Mouse (Mus musculus): Measurements from ENCODE around the gene Pa2g4. TPM values are rescaled to one million over a fixed set of nuclear protein-coding genes. Genes with fewer than 3 reads are reported as not detected.

Gene Pa2g4
- total RNA-seq, 4 experiments from 2014 or later, result 67.4 to 77.6 (median 70.5) TPM

Small RNA genes lying within 50 kb of the gene (microRNA-seq; reads per million reads assigned to microRNA genes)
- 0 reads per million in 2 experiments for gene Gm47275
- 0 to 0.18 reads per million in 2 experiments for gene Mir6916
- 0 reads per million in 2 experiments for gene Mir6917

Other genes with a start within 250 kb of the Pa2g4 start
- 100 to 1,000 TPM; 172 to 202 (median 177) TPM for gene Cnpy2, start 243.5 kb downstream of the Pa2g4 start, total RNA-seq (2022)
- 100 to 1,000 TPM; 197 to 297 (median 255) TPM for gene Cs, start 228.3 kb downstream of the Pa2g4 start, total RNA-seq (2022)
- 100 to 1,000 TPM in 2 of 4 experiments, 10 to 100 TPM in 2; 72.2 to 114 (median 86.6) TPM for gene Coq10a, start 197.0 kb downstream of the Pa2g4 start, total RNA-seq (2022)
- 10 to 100 TPM; 53.7 to 90.5 (median 68.1) TPM for gene Ankrd52, start 188.9 kb downstream of the Pa2g4 start, total RNA-seq (2022)
- under 1 TPM in 2 of 4 experiments, not detected in 2; 0.24 to 0.40 TPM for gene Slc39a5, start 164.8 kb downstream of the Pa2g4 start, total RNA-seq (2022)
- 10 to 100 TPM; 76.6 to 93.8 (median 86.8) TPM for gene Nabp2, start 154.5 kb downstream of the Pa2g4 start, total RNA-seq (2022)
- gene Rnf41, start 154.3 kb downstream of the Pa2g4 start, total RNA-seq (2022), result 10 to 100 TPM; 39.1 to 55.4 (median 50.8) TPM
- 100 to 1,000 TPM; 103 to 155 (median 127) TPM for gene Smarcc2, start 106.7 kb downstream of the Pa2g4 start, total RNA-seq (2022)
- gene Myl6, start 71.8 kb downstream of the Pa2g4 start, total RNA-seq (2022), result 100 to 1,000 TPM; 760 to 841 (median 820) TPM
- gene Myl6b, start 67.3 kb downstream of the Pa2g4 start, total RNA-seq (2022), result 10 to 100 TPM in 2 of 4 experiments, 1 to 10 TPM in 2; 4.8 to 11.6 (median 7.9) TPM
- gene Esyt1, start 40.1 kb downstream of the Pa2g4 start, total RNA-seq (2022), result 10 to 100 TPM; 22.8 to 44.9 (median 33.2) TPM
- 10 to 100 TPM; 12.9 to 15.0 (median 13.6) TPM for gene Zc3h10, start 18.2 kb downstream of the Pa2g4 start, total RNA-seq (2022)
- gene Rpl41, start 16.7 kb downstream of the Pa2g4 start, total RNA-seq (2022), result 1,000 to 10,000 TPM; 2,263 to 2,673 (median 2,524) TPM
- 1 to 10 TPM; 2.5 to 5.8 (median 4.6) TPM for gene Erbb3, start 23.7 kb upstream of the Pa2g4 start, total RNA-seq (2022)
- gene Rps26, start 60.8 kb upstream of the Pa2g4 start, total RNA-seq (2022), result 100 to 1,000 TPM; 401 to 777 (median 537) TPM
- 10 to 100 TPM in 1 of 4 experiments, 1 to 10 TPM in 3; 1.6 to 10.8 (median 3.7) TPM for gene Ikzf4, start 80.0 kb upstream of the Pa2g4 start, total RNA-seq (2022)
- 10 to 100 TPM; 28.7 to 35.1 (median 31.4) TPM for gene Suox, start 108.1 kb upstream of the Pa2g4 start, total RNA-seq (2022)
- 100 to 1,000 TPM; 126 to 149 (median 145) TPM for gene Rab5b, start 130.3 kb upstream of the Pa2g4 start, total RNA-seq (2022)
- gene Pmel, start 138.2 kb upstream of the Pa2g4 start, total RNA-seq (2022), result 1 to 10 TPM; 1.1 to 1.7 (median 1.3) TPM
- 10 to 100 TPM; 13.4 to 26.6 (median 19.3) TPM for gene Cdk2, start 139.0 kb upstream of the Pa2g4 start, total RNA-seq (2022)
- 10 to 100 TPM; 16.5 to 41.1 (median 28.6) TPM for gene Dgka, start 178.9 kb upstream of the Pa2g4 start, total RNA-seq (2022)
- gene Pym1, start 181.9 kb upstream of the Pa2g4 start, total RNA-seq (2022), result 10 to 100 TPM; 24.1 to 31.9 (median 27.0) TPM
- 10 to 100 TPM; 41.4 to 69.7 (median 60.1) TPM for gene Mmp19, start 224.9 kb upstream of the Pa2g4 start, total RNA-seq (2022)
- 10 to 100 TPM; 77.2 to 82.1 (median 78.5) TPM for gene Dnajc14, start 238.1 kb upstream of the Pa2g4 start, total RNA-seq (2022)
- 10 to 100 TPM in 2 of 4 experiments, 1 to 10 TPM in 2; 7.8 to 17.3 (median 12.6) TPM for gene Tmem198b, start 238.4 kb upstream of the Pa2g4 start, total RNA-seq (2022)